Mouse (Mus musculus): ENCODE data around the gene Usp13. TPM values are rescaled to one million over a fixed set of nuclear protein-coding genes. Genes with fewer than 3 reads are reported as not detected.

Usp13 gene
- polyA plus RNA-seq (2012; rRNA removed) = 3.3 and 6.1 TPM in 2 replicates

GRCm38 (mm10) chr3:32817357-32818326 is at the start of gene Usp13:
Usp13 (plus strand) TSS chr3:32817546.

Other genes starting within 250 kb of the Usp13 start
- 35.7 and 49.5 TPM in 2 replicates for gene Gnb4, start 201.0 kb upstream of the Usp13 start, polyA plus RNA-seq (2012; rRNA removed)
- 19.4 and 21.9 TPM in 2 replicates for gene Actl6a, start 111.2 kb upstream of the Usp13 start, polyA plus RNA-seq (2012; rRNA removed)
- 114 and 212 TPM in 2 replicates for gene Ndufb5, start 80.6 kb upstream of the Usp13 start, polyA plus RNA-seq (2012; rRNA removed)
- 0.90 and 1.1 TPM in 2 replicates for gene Mrpl47, start 79.9 kb upstream of the Usp13 start, polyA plus RNA-seq (2012; rRNA removed)